Mouse (Mus musculus) granulocyte monocyte progenitor cell, adult 5-6 weeks (primary cell): ENCODE results near the gene Atp2c2. TPM values are rescaled to one million over a fixed set of nuclear protein-coding genes. Genes with fewer than 3 reads are reported as not detected.
A peak's percentile ranks its signal among the peaks of the same experiment; 100 is the strongest.

Experiments used
- ATAC-seq: replicated peaks from 2 replicates; pipeline ENCODE4 v1.8.0; 2016; ENCODE audit warnings: mild to moderate bottlenecking, moderate TSS enrichment, inconsistent platforms; ENCODE audit not compliant: poor library complexity, severe bottlenecking
- total RNA-seq, 2 experiments: library from RNA; stranded (forward) in 1 of 2; stranded (reverse) in 1 of 2; fragments of 200-712, 200-1000 nt in 1 of 2; fragments of >200 nt in 1 of 2; fragmentation: Nextera tagmentation in 1 of 2; gene quantifications; 2 replicates each; pipeline ENCODE4 v1.2.3; 2014 to 2017

Atp2c2 gene
- total RNA-seq, 2 experiments from 2014 or later, result not detected

- ATAC-seq, result no peak
Measured at GRCm38 (mm10) chr8:119738129-119738907, 38.5 kb downstream of the Atp2c2 start.

- no peak for ATAC-seq
Measured at GRCm38 (mm10) chr8:119740634-119741033, 40.8 kb downstream of the Atp2c2 start.

- no peak for ATAC-seq
Measured at GRCm38 (mm10) chr8:119742409-119742808, 42.6 kb downstream of the Atp2c2 start.

DNA sequence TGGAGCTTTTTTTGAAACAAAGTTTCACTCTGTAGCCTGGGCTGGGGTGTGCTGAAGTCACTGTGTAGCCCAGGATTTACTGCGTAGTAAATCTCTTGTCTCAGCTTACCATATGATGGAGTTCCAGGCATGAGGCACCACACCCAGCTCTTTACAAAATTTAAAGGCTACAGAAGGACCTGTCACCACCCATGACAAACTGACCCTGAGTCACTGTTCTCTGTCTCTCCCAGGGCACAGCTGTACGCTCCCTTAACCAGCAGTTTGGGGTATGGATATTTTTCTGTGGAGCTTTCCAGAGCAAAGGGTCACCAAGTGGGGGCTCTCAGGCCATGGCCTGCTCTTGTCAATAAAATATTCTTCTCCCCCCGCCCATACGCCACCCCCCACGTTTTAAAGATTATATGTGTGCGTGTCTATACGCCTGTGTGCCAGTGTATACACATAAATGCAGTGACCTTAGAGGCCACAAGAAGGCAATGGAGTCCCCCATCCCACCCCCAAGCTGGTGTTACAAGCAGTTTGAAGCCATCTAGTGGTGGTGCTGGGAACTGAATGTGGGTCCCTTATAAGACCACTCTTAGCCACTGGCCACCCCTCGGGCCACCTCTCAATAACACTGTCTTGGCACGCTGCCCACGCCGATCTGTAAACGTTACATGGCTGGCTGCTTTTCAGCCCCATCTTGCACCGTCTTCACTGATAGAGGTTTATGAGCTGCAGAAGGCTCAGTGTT is 43.6 kb downstream of the Atp2c2 start:
- ATAC-seq, result peak; percentile 90

GRCm38 (mm10) chr8:119744604-119745003 is 44.8 kb downstream of the Atp2c2 start:
- ATAC-seq, result no peak

DNA sequence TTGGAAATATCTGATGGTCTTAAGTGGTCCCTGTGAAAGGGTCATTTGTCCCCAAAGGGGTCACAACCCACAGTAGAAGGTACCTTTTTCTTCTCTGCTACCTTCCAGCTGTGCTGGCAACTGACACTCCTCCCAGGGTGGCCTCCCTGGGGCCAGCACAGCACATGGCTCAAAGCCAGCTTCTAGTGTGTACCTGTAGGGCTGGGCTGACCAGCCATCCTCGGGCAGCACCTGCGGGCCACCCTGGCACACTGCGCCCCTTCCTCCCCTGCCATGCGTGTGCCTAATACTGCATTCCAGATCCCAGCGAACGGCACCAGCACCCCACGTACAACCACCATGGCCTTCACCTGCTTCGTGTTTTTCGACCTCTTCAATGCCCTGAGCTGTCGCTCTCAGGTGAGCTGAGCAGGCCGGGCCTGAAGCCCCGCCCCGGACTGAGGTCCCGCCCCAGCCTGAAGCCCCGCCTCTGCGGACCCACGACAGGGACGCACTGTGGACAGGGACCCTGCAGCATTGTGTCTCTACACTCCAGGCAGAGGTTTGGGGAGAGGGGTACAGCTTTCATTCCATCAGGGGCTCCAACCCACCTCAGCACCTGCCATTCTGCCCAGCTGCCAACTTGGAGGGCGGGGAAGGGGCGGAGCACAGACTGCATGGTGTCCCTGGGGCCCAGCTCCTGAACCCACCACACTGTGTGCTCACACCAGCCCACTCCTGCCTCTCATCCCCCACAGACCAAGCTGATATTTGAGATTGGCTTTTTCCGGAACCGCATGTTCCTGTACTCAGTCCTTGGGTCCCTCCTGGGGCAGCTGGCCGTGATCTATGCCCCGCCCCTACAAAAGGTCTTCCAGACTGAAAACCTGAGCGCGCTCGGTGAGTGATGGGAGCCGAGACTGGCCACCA is 55.7 kb downstream of the Atp2c2 start:
- ATAC-seq, result peak; percentile 72

DNA sequence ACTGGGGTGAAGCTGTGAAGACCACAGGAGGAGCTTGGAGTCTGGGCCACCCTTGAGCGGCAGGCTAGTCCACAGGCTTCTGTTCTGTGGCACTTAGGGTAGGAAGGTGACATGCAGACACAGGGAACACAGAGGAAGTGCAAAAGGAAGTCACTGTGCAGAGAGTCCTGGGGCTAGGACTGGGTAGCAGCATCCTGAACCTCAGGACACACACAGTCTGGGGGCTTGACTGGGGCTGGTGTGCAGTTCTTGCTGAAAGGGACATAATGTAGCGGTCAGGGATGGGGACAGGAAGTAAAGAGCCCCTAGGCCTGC is 56.3 kb downstream of the Atp2c2 start:
- ATAC-seq, result no peak; the same call in none of the 2 replicates

DNA sequence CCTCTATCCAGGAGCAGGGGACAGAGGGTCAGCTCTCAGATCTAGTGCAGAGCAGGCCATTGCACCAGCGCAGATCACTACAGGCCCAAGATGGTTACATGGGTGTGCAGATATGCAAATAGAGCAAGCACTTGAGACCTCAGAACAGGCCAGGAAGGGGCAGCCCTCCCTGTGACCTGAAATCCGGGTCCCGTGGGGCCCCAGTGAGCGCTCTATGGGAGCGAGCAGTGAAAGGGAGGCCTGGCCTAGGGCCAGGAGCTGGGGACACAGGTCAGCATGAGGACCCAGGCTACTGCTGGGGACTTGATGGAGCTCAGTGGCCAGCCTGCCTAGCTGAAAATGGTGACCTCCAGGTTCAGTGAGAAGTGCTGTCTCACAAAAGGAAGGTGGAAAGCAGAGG is 56.7 kb downstream of the Atp2c2 start:
- no peak for ATAC-seq

GRCm38 (mm10) chr8:119761692-119762091 is 61.9 kb downstream of the Atp2c2 start:
- ATAC-seq, result no peak

- no peak for ATAC-seq
Measured at GRCm38 (mm10) chr8:119762226-119763220, 62.7 kb downstream of the Atp2c2 start.

GRCm38 (mm10) chr8:119765311-119765710 is 65.5 kb downstream of the Atp2c2 start:
- ATAC-seq, result no peak

- ATAC-seq, result no peak
Measured at GRCm38 (mm10) chr8:119765761-119766444, 66.1 kb downstream of the Atp2c2 start.

DNA sequence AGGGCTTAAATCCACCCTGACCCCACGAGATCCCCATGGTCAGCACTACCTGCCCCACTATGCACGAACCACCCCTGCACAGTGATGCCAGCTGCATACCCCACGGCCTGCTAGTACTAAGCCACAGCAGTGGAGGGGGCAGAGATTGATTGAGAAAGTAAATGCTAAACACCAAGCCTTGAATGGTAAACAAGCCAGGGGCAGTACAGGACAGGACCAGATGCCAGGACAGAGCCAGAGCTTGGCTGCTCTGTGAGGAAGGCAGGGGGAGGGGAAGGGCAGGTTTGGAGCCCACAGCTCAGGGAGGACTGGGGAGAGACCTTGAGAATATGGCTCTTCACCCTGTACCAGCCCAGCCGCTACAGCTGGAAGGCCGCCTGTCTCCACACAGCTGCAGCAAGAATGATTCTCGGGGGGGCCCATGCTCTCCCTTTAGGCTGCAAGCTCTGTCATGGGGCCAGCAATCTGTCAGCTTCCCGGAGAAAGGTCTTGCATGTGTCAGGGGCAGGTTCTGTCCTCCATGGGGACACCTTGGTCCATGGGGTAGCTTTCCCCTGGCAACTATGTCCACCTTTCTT is 76.9 kb downstream of the Atp2c2 start:
- ATAC-seq, result no peak

DNA sequence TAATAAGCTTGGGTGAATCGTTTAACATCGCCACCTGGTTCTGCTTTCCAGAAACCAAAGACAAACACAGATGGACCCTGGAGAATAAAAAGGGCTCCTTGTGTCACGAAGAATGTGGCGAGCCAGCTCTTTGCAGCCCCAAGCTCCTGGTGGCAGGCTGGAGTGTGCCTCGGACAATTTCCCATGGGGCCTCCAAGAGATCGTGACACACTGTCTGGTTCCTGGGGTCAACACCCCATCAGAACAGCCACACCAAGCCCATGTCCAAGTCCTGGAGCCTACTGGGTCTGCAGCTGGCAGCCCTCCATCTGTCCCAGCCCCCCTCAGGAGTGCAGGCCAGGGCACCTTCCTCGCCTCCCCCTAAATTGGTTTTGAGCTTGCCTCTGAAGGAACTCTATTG is 78.0 kb downstream of the Atp2c2 start:
- ATAC-seq, result peak; percentile 6; the same call in 1 of the 2 replicates

GRCm38 (mm10) chr8:119778263-119778662 is 78.5 kb downstream of the Atp2c2 start, which contains the start of gene Tldc1:
Gene Tldc1 (minus strand): TSS chr8:119778416.
- peak; percentile 90 for ATAC-seq

DNA sequence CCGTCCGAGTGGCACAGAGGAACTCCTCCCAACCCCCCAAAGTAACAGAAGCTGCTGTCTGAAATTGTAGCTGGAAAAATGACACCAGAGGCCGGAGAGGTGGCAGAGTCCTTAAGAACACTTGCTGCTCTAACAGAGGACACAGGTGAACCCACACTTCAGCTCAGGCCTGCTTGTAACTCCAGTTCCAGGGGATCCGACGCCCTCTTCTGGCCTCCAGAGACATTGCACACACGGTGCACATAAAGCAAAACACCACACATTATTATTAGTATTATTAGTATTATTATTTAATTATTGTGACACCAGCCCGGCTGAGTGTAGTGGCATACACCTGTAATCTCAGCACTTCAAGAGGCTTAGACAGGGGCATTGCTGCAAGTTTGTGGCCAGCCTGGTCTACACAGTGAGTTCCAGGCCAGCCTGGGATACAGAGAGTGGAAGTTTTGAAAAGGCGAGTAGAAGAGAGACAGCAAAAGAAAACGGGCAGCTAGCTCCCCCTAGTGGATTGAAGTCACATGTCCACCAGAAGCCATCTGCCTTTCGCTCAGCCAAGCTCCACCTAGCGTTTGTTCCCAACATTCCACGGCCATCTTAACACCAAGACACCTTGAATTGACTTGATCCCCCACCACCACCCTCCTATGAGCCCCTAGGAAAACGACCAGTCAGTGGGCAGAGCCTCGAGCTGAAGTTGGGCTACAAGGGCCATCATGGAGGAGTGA is 79.4 kb downstream of the Atp2c2 start:
- ATAC-seq, result peak; percentile 31

GRCm38 (mm10) chr8:119780402-119781049 is 80.7 kb downstream of the Atp2c2 start:
- ATAC-seq, result no peak
